Mouse (Mus musculus) hindbrain, embryonic 16.5 days (tissue): ENCODE data around the gene Spint2. TPM values are rescaled to one million over a fixed set of nuclear protein-coding genes. Genes with fewer than 3 reads are reported as not detected.

Experiments
- ATAC-seq: fragments of 200-750 bp; cut with Nextera tagmentation; 2 replicates; pipeline ENCODE4 v1.8.0; 2017; ENCODE audit warnings: moderate TSS enrichment, moderate library complexity
- H3K27ac ChIP-seq: fragments of 300-500 bp; sonication (generic); 2 replicates; pipeline ENCODE4 v1.5.1; 2014; ENCODE audit warnings: low read depth, mild to moderate bottlenecking, control low read depth, low read length, moderate library complexity
- H3K27me3 ChIP-seq: fragments of 300-500 bp; sonication (generic); replicated peaks from 2 replicates; pipeline ENCODE4 v1.6.1; 2014; ENCODE audit warnings: low read length; ENCODE audit not compliant: control insufficient read depth, insufficient read depth
- H3K36me3 ChIP-seq: fragments of 300-500 bp; sonication (generic); 2 replicates; pipeline ENCODE4 v1.6.1; 2014; ENCODE audit warnings: mild to moderate bottlenecking, low read length, moderate library complexity, mixed read lengths; ENCODE audit not compliant: control insufficient read depth, insufficient read depth
- H3K4me1 ChIP-seq: fragments of 300-500 bp; sonication (generic); 2 replicates; pipeline ENCODE4 v1.6.1; 2014; ENCODE audit warnings: low read depth, low read length; ENCODE audit not compliant: control insufficient read depth, insufficient read depth
- H3K4me2 ChIP-seq: fragments of 300-500 bp; sonication (generic); 2 replicates; pipeline ENCODE4 v1.6.1; 2014; ENCODE audit warnings: mild to moderate bottlenecking, low read length, control low read depth, moderate library complexity
- H3K4me3 ChIP-seq: fragments of 300-500 bp; sonication (generic); 2 replicates; pipeline ENCODE4 v1.5.1; 2014; ENCODE audit warnings: mild to moderate bottlenecking, low read length, control low read depth, moderate library complexity
- H3K9ac ChIP-seq: fragments of 300-500 bp; sonication (generic); 2 replicates; pipeline ENCODE4 v1.6.1; 2014; ENCODE audit warnings: low read depth, mild to moderate bottlenecking, control low read depth, low read length, moderate library complexity
- H3K9me3 ChIP-seq: fragments of 300-500 bp; sonication (generic); 2 replicates; pipeline ENCODE4 v1.6.1; 2014; ENCODE audit warnings: mild to moderate bottlenecking, low read length, moderate library complexity; ENCODE audit not compliant: control insufficient read depth
- WGBS: fragments of 180-500 bp; shearing (Covaris S2); extraction: QIAGEN DNeasy Blood & Tissue Kit; methylation state at CpG from one replicate; pipeline ENCODE4 v1.1.7; 2014; 5-methylcytosine and 5-hydroxymethylcytosine counted together
- polyA plus RNA-seq: library from polyadenylated mRNA; unstranded; fragments of >200 nt; fragmentation: Nextera tagmentation; extraction: Ambion mirVana; gene quantifications from 2 replicates; pipeline ENCODE4 v1.2.1, GENCODE M21; 2015

Spint2 gene
- polyA plus RNA-seq, 1 experiment from 2014 or later = 91.2 TPM

- Histone ChIP-seq H3K4me2 (no peak overlapping the region), H3K4me1 (peaks cover 9% of the 10 kb centered on the region), H3K9me3 (no peaks in the 10 kb centered on the region), H3K4me3 (no peak overlapping the region), H3K27me3 (no peaks in the 10 kb centered on the region), H3K27ac (no peak overlapping the region), H3K9ac (no peak overlapping the region; the same call in 1 of the 2 replicates), H3K36me3 (no peaks in the 10 kb centered on the region)
- 21% methylated on average over 19 of the region's 19 CpGs for WGBS
- no peak for ATAC-seq
Observed at GRCm38 (mm10) chr7:29293131-29294065, 11.7 kb upstream of the Spint2 start.

DNA sequence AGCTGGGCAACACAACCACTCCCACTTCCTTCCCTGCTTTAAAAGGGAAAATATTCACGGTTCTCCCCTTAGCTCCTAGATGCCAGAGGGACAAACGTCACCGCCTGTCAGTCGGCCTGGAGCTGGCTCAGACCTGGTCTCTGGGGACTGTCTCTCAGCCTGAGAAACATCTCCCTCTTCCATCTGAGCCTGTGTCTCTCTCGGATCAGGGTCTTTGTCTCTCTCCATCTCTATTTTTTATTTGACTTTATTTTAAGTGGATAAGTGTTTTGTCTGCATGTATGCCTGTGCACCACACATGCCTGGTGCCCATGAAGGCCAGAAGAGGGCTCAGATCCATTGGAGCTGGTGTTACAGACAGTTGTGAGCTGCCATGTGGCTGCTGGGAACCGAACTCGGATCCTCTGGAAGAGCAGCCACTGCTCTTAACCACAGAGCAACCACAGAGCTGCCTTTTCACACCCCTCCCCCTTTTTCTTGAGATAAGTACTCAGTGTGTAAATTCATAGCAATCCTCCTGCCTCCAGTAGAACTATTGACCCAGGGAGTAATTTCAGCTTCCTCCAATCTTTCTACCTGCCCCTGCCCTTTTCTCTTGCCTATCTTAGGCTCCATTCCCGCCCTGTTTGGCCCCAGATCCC lies 10.9 kb upstream of the Spint2 start:
- Histone ChIP-seq H3K9me3 (no peaks in the 10 kb centered on the region), H3K27ac (0 out of 2 replicates have a peak overlapping the region, but pooled peaks have one; percentile 2), H3K4me3 (no peak overlapping the region), H3K36me3 (no peaks in the 10 kb centered on the region), H3K4me1 (peaks cover 9% of the 10 kb centered on the region), H3K27me3 (no peaks in the 10 kb centered on the region), H3K4me2 (no peak overlapping the region), H3K9ac (no peak overlapping the region)
- WGBS = 28% methylated on average over 8 of the region's 8 CpGs
- no peak for ATAC-seq

DNA sequence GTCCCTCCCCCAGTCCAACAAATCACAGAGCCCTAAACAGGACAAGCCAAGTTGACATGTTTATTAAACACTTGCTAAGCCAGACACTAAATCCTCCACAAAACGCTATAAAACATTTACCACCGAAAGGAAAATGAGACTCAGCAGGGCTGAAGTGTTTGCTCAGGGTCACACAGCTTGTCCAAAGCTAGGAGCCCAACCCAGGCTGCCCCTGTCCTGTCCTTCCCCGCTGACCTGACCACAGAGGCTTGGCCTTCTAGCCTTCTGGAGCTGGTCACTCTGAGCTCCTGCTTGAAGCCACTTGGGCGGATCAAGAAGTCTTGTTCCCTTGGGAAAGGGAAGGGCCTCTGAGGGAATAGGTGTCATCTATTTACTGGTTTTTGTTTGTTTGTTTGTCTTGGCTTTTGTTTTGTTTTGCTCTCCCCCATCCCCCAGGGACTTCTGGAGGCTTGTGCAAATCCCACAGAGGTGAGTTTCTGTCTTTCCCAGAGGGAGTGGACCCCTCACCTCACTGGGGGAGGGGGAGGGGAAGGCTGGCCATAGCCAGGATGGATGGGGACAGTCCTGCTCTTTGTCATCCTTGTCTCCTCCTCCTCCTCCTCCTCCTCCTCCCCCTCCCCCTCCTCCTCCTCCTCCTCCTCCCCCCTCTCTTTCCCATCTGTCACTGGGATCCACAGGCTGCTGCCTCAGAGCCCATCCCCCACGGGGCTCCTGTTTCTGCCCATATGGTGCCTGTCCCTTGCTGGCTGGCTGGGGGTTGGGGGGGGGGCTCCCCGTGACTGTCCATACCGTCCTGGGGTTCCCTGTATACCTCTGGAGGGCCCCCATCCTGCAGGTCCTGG lies 10.1 kb upstream of the Spint2 start:
- no peaks in the 10 kb centered on the region for H3K9me3 ChIP-seq
- no peak overlapping the region for H3K4me3 ChIP-seq
- 0 out of 2 replicates have a peak overlapping the region, but pooled peaks have one; percentile 38 for H3K9ac ChIP-seq
- ATAC-seq = 0 out of 2 replicates have a peak, but pooled peaks have one; percentile 22
- no peaks in the 10 kb centered on the region for H3K27me3 ChIP-seq
- H3K4me1 ChIP-seq = peaks cover 9% of the 10 kb centered on the region
- WGBS = 23% methylated on average over 7 of the region's 7 CpGs
- peak overlapping the region; percentile 59 for H3K27ac ChIP-seq
- H3K36me3 ChIP-seq = no peaks in the 10 kb centered on the region
- no peak overlapping the region; the same call in 1 of the 2 replicates for H3K4me2 ChIP-seq

- Histone ChIP-seq H3K9ac (peak overlapping the region; percentile 38; the same call in 1 of the 2 replicates), H3K4me2 (no peak overlapping the region), H3K36me3 (no peaks in the 10 kb centered on the region), H3K27ac (peak overlapping the region; percentile 59), H3K4me3 (no peak overlapping the region), H3K4me1 (peaks cover 9% of the 10 kb centered on the region), H3K9me3 (no peaks in the 10 kb centered on the region), H3K27me3 (no peaks in the 10 kb centered on the region)
- ATAC-seq = 0 out of 2 replicates have a peak, but pooled peaks have one; percentile 7
- 32% methylated on average over 11 of the region's 11 CpGs for WGBS
Observed at GRCm38 (mm10) chr7:29290691-29291485, 9.2 kb upstream of the Spint2 start.

DNA sequence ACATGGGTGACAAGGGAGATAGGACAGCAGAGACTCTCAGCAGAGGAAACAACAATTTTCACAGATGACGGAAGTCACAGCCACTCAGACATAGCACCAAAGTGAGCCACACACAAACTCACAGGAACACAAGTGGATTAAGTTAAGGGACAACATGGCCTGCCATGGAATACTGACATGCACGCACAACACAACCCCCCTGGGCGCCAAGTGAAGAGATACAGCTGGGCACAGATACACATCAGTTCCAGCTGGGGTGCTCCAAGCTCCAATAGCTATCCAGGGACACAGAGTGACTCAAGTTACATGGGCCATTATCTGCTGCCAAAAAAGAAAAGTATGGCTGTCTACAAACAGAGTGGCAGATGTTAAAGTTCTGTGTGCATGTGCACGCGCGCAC lies 8.1 kb upstream of the Spint2 start:
- Histone ChIP-seq H3K27me3 (no peaks in the 10 kb centered on the region), H3K4me1 (peaks cover 9% of the 10 kb centered on the region), H3K36me3 (no peaks in the 10 kb centered on the region), H3K9ac (no peak overlapping the region), H3K27ac (no peak overlapping the region), H3K4me3 (no peak overlapping the region), H3K4me2 (peak overlapping the region; percentile 76; the same call in 1 of the 2 replicates), H3K9me3 (no peaks in the 10 kb centered on the region)
- no peak for ATAC-seq
- 79% methylated on average over 6 of the region's 6 CpGs for WGBS

DNA sequence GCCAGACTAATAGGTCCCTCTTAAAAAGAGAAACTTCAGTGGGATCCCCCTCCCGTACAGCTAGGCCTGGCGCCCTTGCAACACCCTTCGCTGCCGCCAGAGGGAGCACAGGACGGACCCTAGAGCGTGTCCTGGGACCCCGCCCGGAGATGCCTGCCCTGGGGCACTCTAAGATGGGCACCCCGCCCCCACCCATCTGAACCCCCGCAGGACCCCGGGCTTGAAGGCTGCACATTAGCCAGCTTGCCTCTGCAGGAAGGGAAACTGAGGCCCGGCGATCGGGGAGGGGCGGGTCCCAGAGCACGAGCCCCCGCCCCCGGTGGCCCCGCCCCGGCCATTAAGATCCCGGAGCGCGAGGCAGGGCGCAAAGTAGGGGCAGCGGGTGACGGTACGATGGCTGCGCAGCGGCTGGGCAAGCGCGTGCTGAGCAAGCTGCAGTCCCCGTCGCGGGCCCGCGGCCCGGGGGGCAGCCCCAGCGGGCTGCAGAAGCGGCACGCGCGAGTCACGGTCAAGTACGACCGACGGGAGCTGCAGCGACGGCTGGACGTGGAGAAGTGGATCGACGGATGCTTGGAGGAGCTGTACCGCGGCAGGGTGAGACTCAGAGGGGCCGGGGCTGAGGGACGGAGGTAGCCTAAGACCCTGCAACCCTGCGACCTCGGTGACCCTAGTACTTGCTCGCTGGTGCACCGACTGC lies 7.4 kb upstream of the Spint2 start, which contains the start of gene Ppp1r14a:
Ppp1r14a (plus strand) TSS at position 367 of the 697 bp plus-strand sequence.
- peak; percentile 37; the same call in 1 of the 2 replicates for ATAC-seq
- no peak within 1 kb of the TSS for H3K27ac ChIP-seq
- peaks cover 9% of the 10 kb centered on the region for H3K4me1 ChIP-seq
- H3K36me3 ChIP-seq = no peaks in the 10 kb centered on the region
- H3K9ac ChIP-seq = peak within 1 kb of the TSS; percentile 69
- H3K4me2 ChIP-seq = peak within 1 kb of the TSS; percentile 76
- no peaks in the 10 kb centered on the region for H3K27me3 ChIP-seq
- H3K9me3 ChIP-seq = no peaks in the 10 kb centered on the region
- peak within 1 kb of the TSS; percentile 51 for H3K4me3 ChIP-seq
- under 1% methylated on average over 43 of the region's 59 CpGs for WGBS

GRCm38 (mm10) chr7:29288079-29288478 lies 6.4 kb upstream of the Spint2 start:
- Histone ChIP-seq H3K9ac (no peak overlapping the region), H3K27ac (no peak overlapping the region), H3K36me3 (no peaks in the 10 kb centered on the region), H3K4me2 (no peak overlapping the region), H3K27me3 (no peaks in the 10 kb centered on the region), H3K4me1 (peaks cover 6% of the 10 kb centered on the region), H3K4me3 (no peak overlapping the region), H3K9me3 (no peaks in the 10 kb centered on the region)
- WGBS = 93% methylated on average over 2 of the region's 2 CpGs
- ATAC-seq = no peak

GRCm38 (mm10) chr7:29287481-29287880 lies 5.8 kb upstream of the Spint2 start:
- ATAC-seq = no peak

More at GRCm38 (mm10) chr7:29287481-29287880, 5.8 kb upstream of the Spint2 start:
- Histone ChIP-seq H3K36me3 (no peaks in the 10 kb centered on the region), H3K4me3 (no peak overlapping the region), H3K27me3 (peaks cover 3% of the 10 kb centered on the region; the same call in 1 of the 2 replicates), H3K9me3 (no peaks in the 10 kb centered on the region), H3K9ac (no peak overlapping the region), H3K4me1 (peaks cover 6% of the 10 kb centered on the region), H3K27ac (no peak overlapping the region), H3K4me2 (no peak overlapping the region)
- WGBS = 85% methylated on average over 7 of the region's 7 CpGs
